26 mouse cellular contexts compared by ENCODE assay signal in the genomic region with DNA sequence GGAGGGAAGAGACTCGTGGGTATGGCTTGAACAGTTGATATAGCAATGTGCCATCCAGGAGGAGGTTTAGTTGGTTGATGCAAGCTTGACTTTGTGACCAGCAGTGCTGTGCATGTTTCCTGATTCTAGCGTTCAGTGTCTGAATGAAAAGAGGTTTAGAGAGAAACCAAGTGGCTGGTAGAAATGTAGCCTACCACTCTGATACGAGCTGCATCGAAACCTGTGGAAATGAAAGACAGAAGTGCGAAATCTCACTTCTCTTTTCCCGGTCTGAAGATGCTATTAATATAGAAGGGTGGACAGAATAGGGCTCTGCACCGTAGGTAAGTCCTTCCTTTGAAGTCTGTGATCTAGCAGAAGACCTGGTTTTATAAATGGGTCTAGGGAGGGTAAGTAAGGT. TPM values are rescaled to one million over a fixed set of nuclear protein-coding genes. Genes with fewer than 3 reads are reported as not detected.
DNase-seq lines count a peak whose midpoint lies in the region; ATAC-seq and TF ChIP-seq lines count a peak whose summit lies in the region.
"Had no signal": no experiment of that assay in that cellular context is flagged by ENCODE, and none has a peak within 500 bp of the region (broad histone marks: within the 10 kb centered on the region; RNA-seq: fewer than 3 reads in every experiment).

No protein-coding gene starts in this region.

- H3K27me3 ChIP-seq in intestine, embryonic 14.5 days (replicated peaks; ENCODE audit: control insufficient read depth, insufficient read depth, low read length): no peaks in the 10 kb centered on the region
- no peaks in the 10 kb centered on the region for H3K27me3 ChIP-seq in intestine, embryonic 16.5 days (replicated peaks; ENCODE audit: control insufficient read depth, insufficient read depth, low read length)
- no peaks in the 10 kb centered on the region for H3K27me3 ChIP-seq in spleen, adult 2 months (ENCODE audit: control insufficient read depth, insufficient read depth, low read length)
- H3K27me3 ChIP-seq: forebrain, embryonic 12.5 days; heart, embryonic 15.5 days; limb, embryonic 15.5 days; midbrain, embryonic 12.5 days; neural tube, embryonic 12.5 days had no signal

- 82% methylated on average over 7 of the region's 7 CpGs for WGBS in intestine, embryonic 14.5 days
- 84% methylated on average over 7 of the region's 7 CpGs for WGBS in intestine, embryonic 16.5 days
- 23% methylated on average over 7 of the region's 7 CpGs for WGBS in spleen, adult 2 months

- TF ChIP-seq CTCF in spleen, adult 2 months (IDR thresholded peaks at IDR 0.05; ENCODE audit: extremely low read depth, insufficient read depth, insufficient read length, insufficient replicate concordance): no peak

- H3K27ac ChIP-seq in intestine, embryonic 14.5 days (ENCODE audit: low read depth): no peak overlapping the region
- no peak overlapping the region for H3K27ac ChIP-seq in intestine, embryonic 16.5 days (ENCODE audit: low read length)
- H3K27ac ChIP-seq in spleen, adult 2 months (ENCODE audit: insufficient read depth, low read length): peak overlapping the region; percentile 54
- H3K27ac ChIP-seq: embryonic facial prominence, embryonic 10.5 days; forebrain, embryonic 12.5 days; heart, adult 2 months; heart, embryonic 15.5 days; hindbrain, postnatal 0 days; limb, embryonic 15.5 days; midbrain, embryonic 12.5 days; neural tube, embryonic 12.5 days had no signal

- no peak overlapping the region for H3K9ac ChIP-seq in intestine, embryonic 14.5 days (ENCODE audit: low read length)
- H3K9ac ChIP-seq in intestine, embryonic 16.5 days (ENCODE audit: low read depth, low read length): no peak overlapping the region
- H3K9ac ChIP-seq: forebrain, embryonic 12.5 days; heart, embryonic 15.5 days; limb, embryonic 15.5 days; midbrain, embryonic 12.5 days; neural tube, embryonic 12.5 days had no signal

- TF ChIP-seq POLR2A in spleen, adult 2 months (IDR thresholded peaks at IDR 0.05; ENCODE audit: low read depth, low read length): no peak

- no peak overlapping the region for H3K4me3 ChIP-seq in intestine, embryonic 14.5 days (ENCODE audit: low read depth, low read length)
- H3K4me3 ChIP-seq in intestine, embryonic 16.5 days (ENCODE audit: low read length): no peak overlapping the region
- no peak overlapping the region for H3K4me3 ChIP-seq in spleen, adult 2 months (ENCODE audit: extremely low read depth, insufficient read depth, insufficient read length)
- H3K4me3 ChIP-seq: embryonic facial prominence, embryonic 10.5 days; forebrain, embryonic 12.5 days; heart, adult 2 months; heart, embryonic 15.5 days; limb, embryonic 15.5 days; midbrain, embryonic 12.5 days; neural tube, embryonic 12.5 days had no signal

- ATAC-seq in intestine, embryonic 14.5 days (replicated peaks; ENCODE audit: low FRiP score, low TSS enrichment, low read depth): no peak
- no peak for ATAC-seq in intestine, embryonic 16.5 days
- ATAC-seq in megakaryocyte, adult 5-6 weeks (ENCODE audit: poor library complexity, severe bottlenecking): peak; percentile 70
- ATAC-seq: hindbrain, postnatal 0 days had no signal

- H3K9me3 ChIP-seq in intestine, embryonic 14.5 days (ENCODE audit: control insufficient read depth, low read length): no peaks in the 10 kb centered on the region
- no peaks in the 10 kb centered on the region for H3K9me3 ChIP-seq in intestine, embryonic 16.5 days (ENCODE audit: control insufficient read depth, low read length)
- H3K9me3 ChIP-seq: embryonic facial prominence, embryonic 10.5 days; forebrain, embryonic 12.5 days; heart, embryonic 15.5 days; limb, embryonic 15.5 days; midbrain, embryonic 12.5 days; neural tube, embryonic 12.5 days had no signal

- H3K36me3 ChIP-seq in intestine, embryonic 14.5 days (ENCODE audit: control insufficient read depth, insufficient read depth, low read length): peaks cover 30% of the 10 kb centered on the region
- peaks cover 16% of the 10 kb centered on the region for H3K36me3 ChIP-seq in intestine, embryonic 16.5 days (ENCODE audit: control insufficient read depth, insufficient read depth, low read length)
- peaks cover 7% of the 10 kb centered on the region for H3K36me3 ChIP-seq in spleen, adult 2 months (ENCODE audit: control insufficient read depth, insufficient read depth, low read length)

- H3K4me2 ChIP-seq in intestine, embryonic 14.5 days (ENCODE audit: low read length): no peak overlapping the region
- H3K4me2 ChIP-seq in intestine, embryonic 16.5 days (ENCODE audit: low read depth, low read length): no peak overlapping the region
- H3K4me2 ChIP-seq: forebrain, embryonic 12.5 days; heart, embryonic 15.5 days; limb, embryonic 15.5 days; midbrain, embryonic 12.5 days; neural tube, embryonic 12.5 days had no signal

- H3K4me1 ChIP-seq in intestine, embryonic 14.5 days (replicated peaks; ENCODE audit: control insufficient read depth, insufficient read depth, low read length): peaks cover 14% of the 10 kb centered on the region
- peaks cover 16% of the 10 kb centered on the region for H3K4me1 ChIP-seq in intestine, embryonic 16.5 days (ENCODE audit: control insufficient read depth, insufficient read depth, low read length)
- peaks cover 26% of the 10 kb centered on the region for H3K4me1 ChIP-seq in spleen, adult 2 months (ENCODE audit: control insufficient read depth, insufficient read depth, insufficient read length)

- peak; percentile 39 for DNase-seq in intestine, embryonic 14.5 days (ENCODE audit: low spot score)
- peak in 1 of 2 experiments; percentile 9 for DNase-seq in spleen, adult 2 months (ENCODE audit: low read depth in 1 of 2, low spot score in 2 of 2)
- DNase-seq in spleen, adult 12 weeks (ENCODE audit: low spot score): no peak
- no peak for DNase-seq in urinary bladder, postnatal 36 days (ENCODE audit: low spot score in 2 of 2)
- no peak for DNase-seq in frontal cortex, postnatal 36 days (ENCODE audit: low spot score in 2 of 2)
- DNase-seq: cerebellum, adult 2 months; cerebellum, postnatal 36 days; gastrocnemius, postnatal 10 days; heart, adult 2 months; heart, postnatal 4 days; kidney, adult 18-20 months; right cerebral cortex, postnatal 14 days had no signal

RNA-seq across cellular contexts. Expression of gene Stx7, which starts 11.2 kb away (rescaled TPM):
- 91.8 and 100 TPM in 2 replicates for polyA plus RNA-seq in intestine, embryonic 14.5 days (2014; fragmentation: Nextera tagmentation; extraction: Ambion mirVana)
- polyA plus RNA-seq in intestine, embryonic 16.5 days (2015; fragmentation: Nextera tagmentation; extraction: Ambion mirVana): 148 and 158 TPM in 2 replicates
- polyA plus RNA-seq in spleen, adult 2 months (2012; rRNA removed): 57.6 and 61.7 TPM in 2 replicates
- total RNA-seq in megakaryocyte, adult 5-6 weeks (2015): 163 and 174 TPM in 2 replicates
- 174 and 189 TPM in 2 replicates for total RNA-seq in megakaryocyte, adult 5-6 weeks (2017)

RNA-seq across cellular contexts. Expression of gene Taar9, which starts 51.0 kb away (rescaled TPM):
- polyA plus RNA-seq in intestine, embryonic 14.5 days (2014; fragmentation: Nextera tagmentation; extraction: Ambion mirVana): not detected in 2 replicates
- polyA plus RNA-seq in intestine, embryonic 16.5 days (2015; fragmentation: Nextera tagmentation; extraction: Ambion mirVana): not detected in 2 replicates
- 0.07 TPM in 1 of 2 replicates, not detected in the other for polyA plus RNA-seq in spleen, adult 2 months (2012; rRNA removed)
- not detected in 2 replicates for total RNA-seq in megakaryocyte, adult 5-6 weeks (2015)
- not detected in 2 replicates for total RNA-seq in megakaryocyte, adult 5-6 weeks (2017)
- total RNA-seq: adrenal gland, postnatal 36 days; gastrocnemius, postnatal 10 days; heart, adult 2 months; heart, postnatal 4 days; hindbrain, postnatal 0 days; layer of hippocampus, postnatal 10 days; left cerebral cortex, postnatal 14 days had no signal
- polyA plus RNA-seq: cerebellum, adult 2 months; embryonic facial prominence, embryonic 10.5 days; forebrain, embryonic 12.5 days; heart, adult 2 months; heart, embryonic 15.5 days; hindbrain, postnatal 0 days; limb, embryonic 15.5 days; liver, embryonic 16.5 days; midbrain, embryonic 12.5 days; neural tube, embryonic 12.5 days; testis, adult 2 months had no signal

RNA-seq across cellular contexts. Expression of gene Taar8c, which starts 58.6 kb away (rescaled TPM):
- polyA plus RNA-seq in intestine, embryonic 14.5 days (2014; fragmentation: Nextera tagmentation; extraction: Ambion mirVana): not detected in 2 replicates
- polyA plus RNA-seq in intestine, embryonic 16.5 days (2015; fragmentation: Nextera tagmentation; extraction: Ambion mirVana): 0.13 TPM in 1 of 2 replicates, not detected in the other
- 0.15 and 0.25 TPM in 2 replicates for polyA plus RNA-seq in spleen, adult 2 months (2012; rRNA removed)
- total RNA-seq in megakaryocyte, adult 5-6 weeks (2015): not detected in 2 replicates
- total RNA-seq in megakaryocyte, adult 5-6 weeks (2017): not detected in 2 replicates
- total RNA-seq: adrenal gland, postnatal 36 days; gastrocnemius, postnatal 10 days; heart, adult 2 months; heart, postnatal 4 days; hindbrain, postnatal 0 days; layer of hippocampus, postnatal 10 days; left cerebral cortex, postnatal 14 days had no signal
- polyA plus RNA-seq: cerebellum, adult 2 months; embryonic facial prominence, embryonic 10.5 days; forebrain, embryonic 12.5 days; heart, adult 2 months; heart, embryonic 15.5 days; hindbrain, postnatal 0 days; limb, embryonic 15.5 days; liver, embryonic 16.5 days; midbrain, embryonic 12.5 days; neural tube, embryonic 12.5 days; testis, adult 2 months had no signal
